ENCODE assay signal across 27 mouse cellular contexts in the genomic region with DNA sequence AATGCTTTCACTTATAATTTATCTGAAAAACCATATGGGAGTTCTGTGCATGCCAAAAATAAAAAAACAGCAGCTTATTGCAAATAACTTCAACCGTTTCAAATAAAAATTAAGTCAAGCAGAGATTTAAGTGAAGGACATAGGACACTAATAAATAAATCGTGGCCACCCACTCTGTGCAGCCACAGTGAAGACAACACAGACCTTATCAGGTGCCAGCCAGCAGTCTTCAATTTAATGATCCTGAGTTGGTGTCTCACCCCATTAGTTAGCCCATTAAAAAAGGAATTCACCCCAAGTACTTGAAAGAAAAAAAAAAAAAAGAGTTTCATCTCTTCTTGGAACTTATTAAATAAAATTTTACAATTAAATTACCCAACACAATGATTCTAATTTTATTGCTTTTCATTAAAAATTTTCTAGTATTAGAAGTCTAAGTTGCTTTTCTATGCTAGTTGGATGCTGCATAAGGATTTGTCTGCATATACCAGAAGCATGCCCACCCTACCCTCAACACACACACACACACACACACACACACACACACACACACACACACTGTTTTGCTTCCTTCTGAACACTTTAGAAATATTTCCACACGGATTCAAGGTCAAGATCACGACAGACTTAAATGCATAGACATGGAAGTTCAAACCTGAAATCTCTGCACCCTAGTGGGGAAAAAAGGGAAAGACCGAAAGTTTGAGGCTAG.
A peak's percentile ranks its signal among the peaks of the same experiment; 100 is the strongest.
DNase-seq lines count a peak whose midpoint lies in the region; ATAC-seq and TF ChIP-seq lines count a peak whose summit lies in the region.
"Had no signal": no experiment of that assay in that cellular context is flagged by ENCODE, and none has a peak within 500 bp of the region (broad histone marks: within the 10 kb centered on the region; RNA-seq: fewer than 3 reads in every experiment).

No protein-coding gene starts in this region.

- WGBS in forebrain, postnatal 0 days = 76% methylated on average over 5 of the region's 5 CpGs
- 81% methylated on average over 5 of the region's 5 CpGs for WGBS in forebrain, embryonic 10.5 days
- WGBS in kidney, postnatal 0 days = 34% methylated on average over 5 of the region's 5 CpGs
- 52% methylated on average over 5 of the region's 5 CpGs for WGBS in lung, embryonic 14.5 days

- 0 out of 2 replicates have a peak, but pooled peaks have one; percentile 17 for TF ChIP-seq CTCF in forebrain, postnatal 0 days (IDR thresholded peaks at IDR 0.05; ENCODE audit: low read depth)
- TF ChIP-seq CTCF in kidney, postnatal 0 days (IDR thresholded peaks at IDR 0.05; ENCODE audit: low read depth) = 0 out of 2 replicates have a peak, but pooled peaks have one; percentile 24
- TF ChIP-seq CTCF in lung, embryonic 14.5 days (IDR thresholded peaks at IDR 0.05; ENCODE audit: low read depth) = 0 out of 2 replicates have a peak, but pooled peaks have one; percentile 11

- no peak for DNase-seq in forebrain, postnatal 0 days
- DNase-seq in forebrain, embryonic 10.5 days (ENCODE audit: extremely low spot score, low spot score) = no peak
- peak; percentile 82 for DNase-seq in kidney, postnatal 0 days (ENCODE audit: low spot score)
- DNase-seq in kidney, adult 9 months = no peak
- peak; percentile 15 for DNase-seq in lung, embryonic 14.5 days
- no peak for DNase-seq in lung, postnatal 36 days
- DNase-seq in heart, adult 18-20 months = no peak
- DNase-seq: adrenal gland, adult 8-10 months; cerebellum, adult 2 months; cerebellum, postnatal 14 days; gastrocnemius, postnatal 25 days; heart, adult 11 months; heart, postnatal 36 days; layer of hippocampus, adult 9-11 months; liver, embryonic 13.5 days; lung, adult 18-20 months; lung, postnatal 10 days; right cerebral cortex, adult 18-20 months; spleen, adult 18-20 months; thymus, postnatal 14 days had no signal

- no peak overlapping the region for H3K27ac ChIP-seq in forebrain, postnatal 0 days (ENCODE audit: low read depth, low read length)
- H3K27ac ChIP-seq in forebrain, embryonic 10.5 days = no peak overlapping the region
- H3K27ac ChIP-seq in kidney, postnatal 0 days = no peak overlapping the region
- no peak overlapping the region for H3K27ac ChIP-seq in lung, embryonic 14.5 days (ENCODE audit: low read depth)
- H3K27ac ChIP-seq: hindbrain, embryonic 13.5 days; limb, embryonic 10.5 days; limb, embryonic 15.5 days; liver, embryonic 13.5 days; midbrain, embryonic 15.5 days had no signal

- no peaks in the 10 kb centered on the region for H3K27me3 ChIP-seq in forebrain, postnatal 0 days (ENCODE audit: insufficient read depth, low read length)
- no peaks in the 10 kb centered on the region for H3K27me3 ChIP-seq in forebrain, embryonic 10.5 days (ENCODE audit: poor library complexity, severe bottlenecking)
- no peaks in the 10 kb centered on the region for H3K27me3 ChIP-seq in kidney, postnatal 0 days (ENCODE audit: insufficient read depth, low read length)
- H3K27me3 ChIP-seq in lung, embryonic 14.5 days (ENCODE audit: insufficient read depth, low read length) = no peaks in the 10 kb centered on the region
- H3K27me3 ChIP-seq: hindbrain, embryonic 13.5 days; limb, embryonic 15.5 days; liver, embryonic 13.5 days; midbrain, embryonic 15.5 days had no signal

- H3K9ac ChIP-seq in forebrain, postnatal 0 days = no peak overlapping the region
- no peak overlapping the region for H3K9ac ChIP-seq in kidney, postnatal 0 days (ENCODE audit: low read depth, low read length)
- H3K9ac ChIP-seq in lung, embryonic 14.5 days = no peak overlapping the region
- H3K9ac ChIP-seq: hindbrain, embryonic 13.5 days; limb, embryonic 15.5 days; liver, embryonic 13.5 days; midbrain, embryonic 15.5 days had no signal

- H3K36me3 ChIP-seq in forebrain, postnatal 0 days (ENCODE audit: insufficient read depth) = 0 out of 2 replicates have a peak, but pooled peaks cover 3% of the 10 kb centered on the region
- no peaks in the 10 kb centered on the region for H3K36me3 ChIP-seq in forebrain, embryonic 10.5 days (replicated peaks)
- H3K36me3 ChIP-seq in kidney, postnatal 0 days (ENCODE audit: insufficient read depth, low read length) = no peaks in the 10 kb centered on the region
- no peaks in the 10 kb centered on the region for H3K36me3 ChIP-seq in lung, embryonic 14.5 days (ENCODE audit: insufficient read depth)
- H3K36me3 ChIP-seq: hindbrain, embryonic 13.5 days; limb, embryonic 10.5 days; limb, embryonic 15.5 days; liver, embryonic 13.5 days; midbrain, embryonic 15.5 days had no signal

- no peak overlapping the region for H3K4me2 ChIP-seq in forebrain, postnatal 0 days (ENCODE audit: low read depth)
- no peak overlapping the region for H3K4me2 ChIP-seq in kidney, postnatal 0 days (ENCODE audit: low read length)
- no peak overlapping the region for H3K4me2 ChIP-seq in lung, embryonic 14.5 days
- H3K4me2 ChIP-seq: heart, embryonic 11.5 days; hindbrain, embryonic 13.5 days; limb, embryonic 15.5 days; liver, embryonic 13.5 days; midbrain, embryonic 15.5 days had no signal

- H3K9me3 ChIP-seq in forebrain, postnatal 0 days (ENCODE audit: low read length) = no peaks in the 10 kb centered on the region
- H3K9me3 ChIP-seq in forebrain, embryonic 10.5 days = no peaks in the 10 kb centered on the region
- H3K9me3 ChIP-seq in kidney, postnatal 0 days (replicated peaks; ENCODE audit: low read length) = no peaks in the 10 kb centered on the region
- no peaks in the 10 kb centered on the region for H3K9me3 ChIP-seq in lung, embryonic 14.5 days (ENCODE audit: low read depth, low read length)
- H3K9me3 ChIP-seq: hindbrain, embryonic 13.5 days; limb, embryonic 10.5 days; limb, embryonic 15.5 days; liver, embryonic 13.5 days; midbrain, embryonic 15.5 days had no signal

- no peaks in the 10 kb centered on the region for H3K4me1 ChIP-seq in forebrain, postnatal 0 days (ENCODE audit: insufficient read depth)
- peaks cover 16% of the 10 kb centered on the region for H3K4me1 ChIP-seq in forebrain, embryonic 10.5 days
- H3K4me1 ChIP-seq in kidney, postnatal 0 days (replicated peaks; ENCODE audit: insufficient read depth, low read length) = no peaks in the 10 kb centered on the region
- no peaks in the 10 kb centered on the region for H3K4me1 ChIP-seq in lung, embryonic 14.5 days (ENCODE audit: insufficient read depth)
- H3K4me1 ChIP-seq: hindbrain, embryonic 13.5 days; limb, embryonic 10.5 days; limb, embryonic 15.5 days; liver, embryonic 13.5 days; midbrain, embryonic 15.5 days had no signal

- no peak for ATAC-seq in forebrain, postnatal 0 days
- peak; percentile 86; the same call in 1 of the 2 replicates for ATAC-seq in kidney, postnatal 0 days (replicated peaks; ENCODE audit: low FRiP score, low read depth)
- no peak for ATAC-seq in lung, embryonic 14.5 days (ENCODE audit: insufficient read depth)
- ATAC-seq: forebrain, embryonic 14.5 days; intestine, postnatal 0 days; midbrain, embryonic 15.5 days had no signal

- H3K4me3 ChIP-seq in forebrain, postnatal 0 days (ENCODE audit: low read depth, low read length) = no peak overlapping the region
- H3K4me3 ChIP-seq in forebrain, embryonic 10.5 days = no peak overlapping the region
- no peak overlapping the region for H3K4me3 ChIP-seq in kidney, postnatal 0 days (replicated peaks; ENCODE audit: low read depth, low read length)
- H3K4me3 ChIP-seq in lung, embryonic 14.5 days (ENCODE audit: low read depth, low read length) = no peak overlapping the region
- H3K4me3 ChIP-seq: hindbrain, embryonic 13.5 days; limb, embryonic 10.5 days; limb, embryonic 15.5 days; liver, embryonic 13.5 days; midbrain, embryonic 15.5 days had no signal

Comparison
In these comparisons a context has a peak if more than half of its experiments do, and no peak if none do; other contexts are left out.
1. DNase-seq: peak in kidney, postnatal 0 days (single experiment) and lung, embryonic 14.5 days (single experiment); none in forebrain, postnatal 0 days (single experiment), forebrain, embryonic 10.5 days (single experiment), kidney, adult 9 months (single experiment), lung, postnatal 36 days (single experiment) and heart, adult 18-20 months (0 of 2).
2. Peak in every context shown above with its lines, with median percentiles within 50 percentile points of each other: CTCF ChIP-seq.